Mouse (Mus musculus) adrenal gland, postnatal 10 days (tissue): ENCODE measurements around the gene Qrich2. TPM values are rescaled to one million over a fixed set of nuclear protein-coding genes. Genes with fewer than 3 reads are reported as not detected.
"Not testable (repeated sequence)": the region's sequence is repeated elsewhere in the genome, so short reads cannot be mapped to it uniquely, and the experiment has no call there.

ENCODE experiments used
- DNase-seq: peaks from one replicate; pipeline ENCODE4 v3.0.0; 2021; ENCODE audit warnings: mixed read lengths
- total RNA-seq, 2 experiments: library from RNA; stranded (reverse); gene quantifications; 2 replicates each; pipeline ENCODE4 v1.2.3; 2021

Gene Qrich2
- total RNA-seq, 2 experiments from 2014 or later, result not detected

- DNase-seq, result no peak
Measured at GRCm38 (mm10) chr11:116429862-116430613, 36.0 kb downstream of the Qrich2 start.

- no peak for DNase-seq
Measured at GRCm38 (mm10) chr11:116428872-116429859, 36.9 kb downstream of the Qrich2 start.

DNA sequence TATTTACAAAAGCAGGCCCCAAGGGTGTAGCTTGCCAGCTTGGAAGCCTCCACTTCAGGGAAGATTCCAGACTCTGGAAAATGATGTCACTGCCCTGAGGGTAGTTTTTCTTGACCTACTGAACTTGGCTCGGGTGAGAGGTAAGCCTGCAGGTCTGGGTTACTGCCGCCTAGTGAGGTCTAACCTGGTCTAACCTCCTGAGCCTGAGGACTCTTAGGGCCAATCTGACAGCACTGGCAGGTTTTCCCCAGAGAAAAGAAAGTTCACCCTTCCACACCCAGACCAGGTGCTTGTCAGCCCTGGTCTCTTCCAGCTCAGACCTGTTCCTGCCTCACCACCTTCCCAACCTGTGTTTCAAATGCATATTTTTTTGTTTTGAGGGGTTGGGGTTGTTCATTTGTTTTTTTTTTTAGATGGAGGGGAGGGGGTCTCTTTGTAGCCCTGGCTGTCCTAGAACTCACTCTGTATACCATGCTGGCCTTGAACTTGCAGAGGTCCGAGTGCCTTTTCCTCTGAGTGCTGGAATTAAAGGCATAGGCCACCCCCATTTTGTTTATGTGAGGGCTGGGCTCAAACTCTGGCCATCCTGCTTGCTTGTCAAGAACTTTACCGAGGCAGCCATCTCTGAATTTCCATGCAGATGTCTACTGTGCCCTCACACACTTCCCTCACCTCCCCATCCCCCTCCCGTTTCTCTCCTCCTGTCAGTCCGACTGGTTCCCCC is 39.0 kb downstream of the Qrich2 start:
- no peak for DNase-seq

- not testable (repeated sequence) for DNase-seq
Measured at GRCm38 (mm10) chr11:116426328-116426727, 39.7 kb downstream of the Qrich2 start.

- DNase-seq, result no peak
Measured at GRCm38 (mm10) chr11:116424621-116425407, 41.2 kb downstream of the Qrich2 start.

GRCm38 (mm10) chr11:116423782-116424620 is 42.0 kb downstream of the Qrich2 start:
- DNase-seq, result no peak

DNA sequence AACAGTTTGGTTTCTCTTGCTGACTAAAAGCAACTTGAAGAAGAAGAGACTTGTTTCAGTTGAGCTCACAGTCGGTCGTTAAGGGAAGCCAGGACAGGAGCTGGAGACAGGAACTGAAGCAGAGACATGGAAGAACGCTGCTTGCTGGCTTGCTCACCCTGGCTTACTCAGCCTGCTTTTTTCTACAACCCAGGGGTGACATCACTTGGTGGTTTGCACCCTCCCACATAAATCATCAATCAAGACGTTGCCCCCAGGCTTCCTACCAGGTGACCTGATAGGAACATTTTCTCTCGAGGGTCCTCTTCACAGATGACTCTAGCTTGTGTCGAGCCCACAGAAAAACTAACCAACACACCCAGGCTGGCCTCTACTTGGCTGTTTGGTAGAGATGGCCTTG is 42.8 kb downstream of the Qrich2 start:
- DNase-seq, result no peak

DNA sequence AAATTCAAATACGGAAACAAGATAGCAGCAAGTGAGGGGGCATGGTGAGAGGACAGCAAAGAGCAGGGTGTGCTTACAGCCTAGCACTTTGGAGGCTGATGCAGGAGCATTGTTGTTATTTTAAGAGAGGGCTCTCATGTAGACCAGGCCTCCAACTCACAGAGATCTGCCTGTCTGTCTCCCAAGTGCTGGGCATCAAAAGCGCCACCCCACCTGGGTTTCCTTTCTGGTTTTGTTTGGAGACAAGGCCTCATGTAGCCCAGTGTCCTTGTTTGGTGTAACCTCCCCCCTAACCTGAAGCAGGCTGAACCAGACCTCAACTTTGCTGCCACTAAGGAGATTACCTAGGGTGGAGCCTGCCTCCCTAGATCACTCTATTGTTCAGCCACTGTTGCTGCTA is 43.5 kb downstream of the Qrich2 start:
- no peak for DNase-seq

- no peak for DNase-seq
Measured at GRCm38 (mm10) chr11:116421102-116421501, 44.9 kb downstream of the Qrich2 start.

DNA sequence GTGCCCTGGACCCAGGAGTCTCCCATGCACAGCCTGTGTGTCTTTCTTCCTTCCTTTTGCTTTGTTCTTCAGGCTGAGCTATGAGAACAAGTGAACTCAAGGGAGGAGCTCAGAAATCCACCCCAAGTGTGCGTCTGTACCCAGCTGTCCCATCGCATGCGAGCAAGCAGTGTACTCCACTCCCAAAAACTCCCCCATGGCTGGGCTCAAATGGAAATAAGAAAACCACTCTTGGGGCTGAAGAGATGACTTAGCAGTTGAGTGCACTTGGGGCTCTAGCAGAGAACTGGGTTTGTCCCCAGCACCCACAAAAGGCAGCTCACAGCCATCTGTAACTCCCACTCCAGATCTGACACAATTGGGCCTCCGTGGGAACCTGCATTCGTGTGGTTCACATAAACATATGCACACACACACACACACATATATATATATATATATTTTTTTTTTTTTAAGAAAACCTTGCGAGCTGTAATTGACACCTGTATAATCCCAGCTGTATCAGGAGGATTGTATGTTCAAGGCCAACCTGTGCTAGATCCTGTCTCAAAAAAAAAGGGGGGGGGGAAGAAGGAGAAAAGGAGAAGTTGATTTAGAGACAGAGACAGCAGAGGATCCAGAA is 47.1 kb downstream of the Qrich2 start:
- DNase-seq, result no peak

DNA sequence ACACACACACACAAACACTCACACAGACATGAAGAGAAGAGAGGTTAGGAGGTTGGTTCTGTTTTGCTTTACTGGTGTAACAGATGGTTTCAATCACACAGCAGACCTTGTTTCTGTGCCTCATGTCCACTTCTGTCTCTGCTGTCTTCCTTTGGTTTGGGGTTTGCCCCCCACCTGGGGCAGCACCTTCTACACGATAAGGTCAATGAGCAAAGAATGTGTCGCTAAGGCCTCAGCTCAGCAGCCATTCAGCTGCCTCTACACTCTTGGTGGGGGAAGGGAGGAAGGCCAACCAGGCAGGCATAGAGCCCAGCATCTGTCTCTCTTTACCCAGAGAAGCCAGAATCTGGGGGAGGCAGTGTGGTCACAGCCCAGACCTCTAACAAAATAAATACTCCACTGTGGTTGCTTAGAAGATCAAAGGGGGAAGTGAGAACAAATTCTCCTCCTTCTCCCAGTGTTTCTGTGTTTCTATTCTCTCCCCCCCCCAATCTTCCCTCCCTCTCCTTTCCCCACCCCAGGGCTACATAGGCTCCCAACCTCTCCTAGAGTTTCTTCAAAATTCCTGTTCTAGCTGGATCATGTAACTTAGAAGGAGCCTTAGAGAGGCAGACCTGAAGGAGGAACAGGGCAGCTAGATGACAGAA is 47.7 kb downstream of the Qrich2 start:
- DNase-seq, result no peak

DNA sequence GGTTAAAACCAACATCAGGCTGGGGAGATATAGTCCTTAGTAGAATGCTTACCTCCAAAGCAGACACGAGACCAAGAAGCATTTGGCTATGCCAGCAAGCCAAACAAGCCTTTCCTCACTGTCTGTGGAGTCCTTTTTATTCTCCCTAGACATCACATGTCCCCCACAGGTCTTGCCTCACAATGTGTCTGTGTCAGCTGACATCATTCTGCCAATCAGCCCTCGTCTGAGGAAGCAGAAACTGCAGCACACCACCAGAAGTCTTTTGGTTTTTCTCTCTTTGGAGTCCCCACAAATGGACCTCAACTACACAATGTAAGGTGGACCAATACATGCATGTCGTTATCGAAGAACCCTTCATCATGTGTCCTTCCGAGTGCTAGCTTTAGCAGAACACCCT is 49.0 kb downstream of the Qrich2 start:
- no peak for DNase-seq

DNA sequence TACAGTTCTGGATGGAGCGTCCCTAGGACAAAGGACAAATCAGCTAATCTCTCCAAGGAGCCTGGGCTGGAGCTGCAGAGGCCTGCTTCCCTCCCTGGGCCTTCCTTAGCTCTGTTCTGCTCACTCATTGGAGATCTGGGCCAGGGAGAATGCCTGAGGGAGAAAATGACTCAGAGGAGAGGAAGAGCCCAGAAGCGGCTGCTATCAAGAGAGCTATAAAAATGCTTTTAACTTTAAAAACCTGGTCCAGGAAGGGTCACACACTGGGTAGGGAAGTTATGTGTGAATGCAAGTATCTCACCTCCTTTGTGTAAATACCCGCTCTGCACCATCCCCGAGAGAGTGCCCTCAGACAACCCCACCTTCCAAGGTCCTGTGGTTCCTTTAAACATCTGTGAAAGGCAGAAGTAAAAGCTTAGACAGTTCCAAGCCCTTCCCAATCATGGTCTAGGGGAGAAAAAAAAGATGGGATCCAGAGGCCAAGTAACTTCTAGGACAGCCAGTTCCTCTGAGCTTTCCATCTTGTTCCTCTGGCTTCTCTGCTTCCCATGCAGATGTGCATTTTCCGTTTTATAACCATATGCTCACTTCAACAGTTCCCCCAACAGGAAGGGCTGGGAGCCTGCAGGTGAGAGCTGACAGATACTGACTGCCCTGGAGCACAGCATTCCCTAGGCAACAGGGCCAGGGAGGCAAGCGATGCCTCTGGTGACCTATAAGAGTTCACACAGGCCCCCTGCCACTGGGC is 49.7 kb downstream of the Qrich2 start:
- DNase-seq, result no peak

GRCm38 (mm10) chr11:116413631-116414022 is 52.4 kb downstream of the Qrich2 start:
- no peak for DNase-seq

- peak; percentile 87 for DNase-seq
Measured at GRCm38 (mm10) chr11:116412904-116413630, 53.0 kb downstream of the Qrich2 start, which contains the start of gene Rnf157. Gene Rnf157 (minus strand): TSS chr11:116413032.

DNA sequence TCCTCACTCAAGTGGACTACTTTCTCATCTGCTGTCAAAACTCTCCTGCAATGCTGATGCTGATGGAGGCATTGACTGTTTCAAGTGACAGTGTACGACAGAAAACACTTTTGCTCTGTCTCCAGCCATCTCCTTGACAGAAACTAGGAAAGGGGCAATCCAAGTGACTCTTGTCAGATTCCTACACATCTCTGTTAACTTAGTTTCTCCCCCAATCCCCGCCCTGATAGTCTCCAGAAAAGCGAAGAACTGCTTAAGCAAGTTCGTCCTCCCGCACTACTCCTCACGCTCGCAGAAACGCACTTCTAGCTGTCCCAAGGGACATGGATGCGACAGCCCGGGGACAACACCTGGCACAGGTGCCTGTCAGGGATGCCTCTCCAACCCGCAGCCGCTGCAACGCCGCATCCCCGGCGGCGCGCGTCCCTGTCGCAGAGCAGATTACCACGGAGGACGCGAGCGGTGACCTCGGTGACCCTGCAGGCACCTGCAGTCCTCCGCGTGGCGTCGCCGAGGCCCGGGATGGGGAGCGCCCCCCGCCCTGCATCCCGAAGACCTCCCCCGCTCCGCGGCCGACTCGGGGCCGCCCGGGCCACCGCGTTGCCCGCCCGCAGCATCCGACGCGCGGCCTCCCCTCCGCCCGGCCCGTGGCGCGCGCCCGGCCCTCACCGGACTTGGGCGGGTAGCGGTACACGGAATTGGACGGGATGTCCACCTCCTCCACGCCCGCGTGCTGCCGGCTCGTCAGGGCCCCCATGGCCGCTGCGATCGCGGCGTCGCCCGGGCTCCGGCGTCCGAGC is 53.8 kb downstream of the Qrich2 start:
- peak; percentile 35 for DNase-seq

GRCm38 (mm10) chr11:116411582-116411981 is 54.5 kb downstream of the Qrich2 start:
- DNase-seq, result no peak
